Mouse (Mus musculus): Measurements from ENCODE around the gene Eif1.

DNA sequence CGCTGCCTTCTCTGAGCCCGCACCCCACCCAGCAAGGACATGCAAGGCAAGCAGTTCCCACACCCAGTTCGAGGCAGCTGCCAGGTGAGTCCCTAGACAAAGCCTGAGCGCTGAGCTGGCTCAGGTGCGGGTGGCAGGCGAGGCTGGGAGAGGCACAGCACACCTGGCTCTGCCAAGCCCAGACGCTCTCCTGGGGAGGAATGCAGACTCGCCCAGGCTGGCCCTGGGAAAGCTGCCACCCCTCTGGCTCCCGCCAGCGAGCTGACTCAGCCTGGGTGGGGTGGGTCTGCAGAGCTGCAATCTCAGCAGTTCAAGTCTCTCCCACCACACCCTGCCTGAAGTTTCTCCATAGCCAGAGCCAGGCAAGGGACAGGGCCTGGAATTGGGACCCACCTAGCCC, 32.7 kb upstream of the Eif1 start:
- no peak for TF ChIP-seq CTCF (IDR thresholded peaks at IDR 0.05; ENCODE audit: extremely low read depth, insufficient read depth, low read length)
- no peak for TF ChIP-seq POLR2A (IDR thresholded peaks at IDR 0.05; ENCODE audit: extremely low read depth, insufficient read depth, low read length)
